Mouse (Mus musculus): ENCODE results near the gene B230104I21Rik. TPM values are rescaled to one million over a fixed set of nuclear protein-coding genes. Genes with fewer than 3 reads are reported as not detected.

B230104I21Rik gene
- polyA plus RNA-seq, 1 experiment from 2014 or later = 0.27 TPM

- no peak overlapping the region for H3K9ac ChIP-seq (ENCODE audit: low read length)
- no peak overlapping the region for H3K27ac ChIP-seq (ENCODE audit: low read depth, low read length)
- H3K4me1 ChIP-seq (ENCODE audit: control insufficient read depth, insufficient read depth, low read length) = no peaks in the 10 kb centered on the region
- ATAC-seq (ENCODE audit: insufficient read depth, low FRiP score, low TSS enrichment) (no peak), DNase-seq (ENCODE audit: low spot score) (no peak)
- H3K4me2 ChIP-seq (ENCODE audit: low read depth) = no peak overlapping the region
- no peaks in the 10 kb centered on the region for H3K36me3 ChIP-seq (ENCODE audit: control insufficient read depth, insufficient read depth, low read length)
- WGBS = 71% methylated on average over 11 of the region's 11 CpGs
- no peaks in the 10 kb centered on the region for H3K9me3 ChIP-seq (ENCODE audit: control insufficient read depth, low read length)
- 0 out of 2 replicates have a peak, but pooled peaks cover 2% of the 10 kb centered on the region for H3K27me3 ChIP-seq (ENCODE audit: control insufficient read depth, insufficient read depth, low read length)
- H3K4me3 ChIP-seq (ENCODE audit: low read depth, low read length) = no peak overlapping the region
Observed at GRCm38 (mm10) chr4:154358816-154359215, 22.9 kb downstream of the B230104I21Rik start.

- DNase-seq (ENCODE audit: low spot score) = no peak
- Histone ChIP-seq H3K4me3 (ENCODE audit: low read depth, low read length) (no peak overlapping the region), H3K27ac (ENCODE audit: low read depth, low read length) (no peak overlapping the region), H3K27me3 (ENCODE audit: control insufficient read depth, insufficient read depth, low read length) (0 out of 2 replicates have a peak, but pooled peaks cover 2% of the 10 kb centered on the region), H3K9ac (ENCODE audit: low read length) (no peak overlapping the region), H3K4me1 (ENCODE audit: control insufficient read depth, insufficient read depth, low read length) (no peaks in the 10 kb centered on the region), H3K9me3 (ENCODE audit: control insufficient read depth, low read length) (no peaks in the 10 kb centered on the region), H3K36me3 (ENCODE audit: control insufficient read depth, insufficient read depth, low read length) (no peaks in the 10 kb centered on the region), H3K4me2 (ENCODE audit: low read depth) (no peak overlapping the region)
- ATAC-seq (ENCODE audit: insufficient read depth, low FRiP score, low TSS enrichment) = no peak
- WGBS = 70% methylated on average over 9 of the region's 9 CpGs
Observed at GRCm38 (mm10) chr4:154359762-154360300, 23.9 kb downstream of the B230104I21Rik start.

- ATAC-seq (ENCODE audit: insufficient read depth, low FRiP score, low TSS enrichment) = no peak
- Histone ChIP-seq H3K9ac (ENCODE audit: low read length) (no peak overlapping the region), H3K4me3 (ENCODE audit: low read depth, low read length) (no peak overlapping the region), H3K27ac (ENCODE audit: low read depth, low read length) (no peak overlapping the region), H3K4me2 (ENCODE audit: low read depth) (no peak overlapping the region), H3K4me1 (ENCODE audit: control insufficient read depth, insufficient read depth, low read length) (no peaks in the 10 kb centered on the region), H3K9me3 (ENCODE audit: control insufficient read depth, low read length) (no peaks in the 10 kb centered on the region), H3K36me3 (ENCODE audit: control insufficient read depth, insufficient read depth, low read length) (no peaks in the 10 kb centered on the region), H3K27me3 (ENCODE audit: control insufficient read depth, insufficient read depth, low read length) (0 out of 2 replicates have a peak, but pooled peaks cover 2% of the 10 kb centered on the region)
- 89% methylated on average over 6 of the region's 7 CpGs for WGBS
- no peak for DNase-seq (ENCODE audit: low spot score)
Observed at GRCm38 (mm10) chr4:154360441-154360840, 24.5 kb downstream of the B230104I21Rik start.

- ATAC-seq (ENCODE audit: insufficient read depth, low FRiP score, low TSS enrichment) (no peak), DNase-seq (ENCODE audit: low spot score) (no peak)
- 0 out of 2 replicates have a peak, but pooled peaks cover 2% of the 10 kb centered on the region for H3K27me3 ChIP-seq (ENCODE audit: control insufficient read depth, insufficient read depth, low read length)
- H3K4me1 ChIP-seq (ENCODE audit: control insufficient read depth, insufficient read depth, low read length) = no peaks in the 10 kb centered on the region
- no peak overlapping the region for H3K4me3 ChIP-seq (ENCODE audit: low read depth, low read length)
- no peak overlapping the region for H3K9ac ChIP-seq (ENCODE audit: low read length)
- H3K4me2 ChIP-seq (ENCODE audit: low read depth) = no peak overlapping the region
- 87% methylated on average over 3 of the region's 3 CpGs for WGBS
- H3K36me3 ChIP-seq (ENCODE audit: control insufficient read depth, insufficient read depth, low read length) = no peaks in the 10 kb centered on the region
- no peaks in the 10 kb centered on the region for H3K9me3 ChIP-seq (ENCODE audit: control insufficient read depth, low read length)
- no peak overlapping the region for H3K27ac ChIP-seq (ENCODE audit: low read depth, low read length)
Observed at GRCm38 (mm10) chr4:154360850-154361249, 24.9 kb downstream of the B230104I21Rik start.

- no peak for DNase-seq (ENCODE audit: low spot score)
- H3K36me3 ChIP-seq (ENCODE audit: control insufficient read depth, insufficient read depth, low read length) = no peaks in the 10 kb centered on the region
- H3K9me3 ChIP-seq (ENCODE audit: control insufficient read depth, low read length) = no peaks in the 10 kb centered on the region
- WGBS = 91% methylated on average over 2 of the region's 2 CpGs
- ATAC-seq (ENCODE audit: insufficient read depth, low FRiP score, low TSS enrichment) = no peak
- no peak overlapping the region for H3K9ac ChIP-seq (ENCODE audit: low read length)
- no peak overlapping the region for H3K4me2 ChIP-seq (ENCODE audit: low read depth)
- 0 out of 2 replicates have a peak, but pooled peaks cover 2% of the 10 kb centered on the region for H3K27me3 ChIP-seq (ENCODE audit: control insufficient read depth, insufficient read depth, low read length)
- H3K4me1 ChIP-seq (ENCODE audit: control insufficient read depth, insufficient read depth, low read length) = peaks cover 5% of the 10 kb centered on the region; the same call in 1 of the 2 replicates
- H3K27ac ChIP-seq (ENCODE audit: low read depth, low read length) = no peak overlapping the region
- H3K4me3 ChIP-seq (ENCODE audit: low read depth, low read length) = no peak overlapping the region
Observed at GRCm38 (mm10) chr4:154364752-154365151, 28.8 kb downstream of the B230104I21Rik start.

GRCm38 (mm10) chr4:154366836-154367235 lies 30.9 kb downstream of the B230104I21Rik start:
- Histone ChIP-seq H3K36me3 (ENCODE audit: control insufficient read depth, insufficient read depth, low read length) (no peaks in the 10 kb centered on the region), H3K9me3 (ENCODE audit: control insufficient read depth, low read length) (no peaks in the 10 kb centered on the region), H3K27ac (ENCODE audit: low read depth, low read length) (no peak overlapping the region), H3K9ac (ENCODE audit: low read length) (no peak overlapping the region), H3K27me3 (ENCODE audit: control insufficient read depth, insufficient read depth, low read length) (0 out of 2 replicates have a peak, but pooled peaks cover 2% of the 10 kb centered on the region), H3K4me2 (ENCODE audit: low read depth) (no peak overlapping the region), H3K4me3 (ENCODE audit: low read depth, low read length) (no peak overlapping the region), H3K4me1 (ENCODE audit: control insufficient read depth, insufficient read depth, low read length) (peaks cover 11% of the 10 kb centered on the region)
- DNase-seq (ENCODE audit: low spot score) = no peak
- 84% methylated on average over 6 of the region's 6 CpGs for WGBS
- no peak for ATAC-seq (ENCODE audit: insufficient read depth, low FRiP score, low TSS enrichment)

GRCm38 (mm10) chr4:154369089-154369488 lies 33.2 kb downstream of the B230104I21Rik start:
- no peaks in the 10 kb centered on the region for H3K27me3 ChIP-seq (ENCODE audit: control insufficient read depth, insufficient read depth, low read length)
- H3K27ac ChIP-seq (ENCODE audit: low read depth, low read length) = no peak overlapping the region
- 80% methylated on average over 5 of the region's 5 CpGs for WGBS
- peaks cover 17% of the 10 kb centered on the region for H3K4me1 ChIP-seq (ENCODE audit: control insufficient read depth, insufficient read depth, low read length)
- H3K4me2 ChIP-seq (ENCODE audit: low read depth) = no peak overlapping the region
- H3K9ac ChIP-seq (ENCODE audit: low read length) = no peak overlapping the region
- no peak overlapping the region for H3K4me3 ChIP-seq (ENCODE audit: low read depth, low read length)
- ATAC-seq (ENCODE audit: insufficient read depth, low FRiP score, low TSS enrichment) (no peak), DNase-seq (ENCODE audit: low spot score) (no peak)
- H3K36me3 ChIP-seq (ENCODE audit: control insufficient read depth, insufficient read depth, low read length) = no peaks in the 10 kb centered on the region
- H3K9me3 ChIP-seq (ENCODE audit: control insufficient read depth, low read length) = no peaks in the 10 kb centered on the region

GRCm38 (mm10) chr4:154370841-154371240 lies 34.9 kb downstream of the B230104I21Rik start:
- Histone ChIP-seq H3K9ac (ENCODE audit: low read length) (no peak overlapping the region), H3K4me3 (ENCODE audit: low read depth, low read length) (no peak overlapping the region), H3K4me2 (ENCODE audit: low read depth) (no peak overlapping the region), H3K4me1 (ENCODE audit: control insufficient read depth, insufficient read depth, low read length) (peaks cover 17% of the 10 kb centered on the region), H3K27ac (ENCODE audit: low read depth, low read length) (no peak overlapping the region), H3K27me3 (ENCODE audit: control insufficient read depth, insufficient read depth, low read length) (no peaks in the 10 kb centered on the region), H3K36me3 (ENCODE audit: control insufficient read depth, insufficient read depth, low read length) (no peaks in the 10 kb centered on the region), H3K9me3 (ENCODE audit: control insufficient read depth, low read length) (no peaks in the 10 kb centered on the region)
- 73% methylated on average over 8 of the region's 8 CpGs for WGBS
- no peak for DNase-seq (ENCODE audit: low spot score)
- no peak for ATAC-seq (ENCODE audit: insufficient read depth, low FRiP score, low TSS enrichment)

- no peak overlapping the region for H3K27ac ChIP-seq (ENCODE audit: low read depth, low read length)
- H3K4me1 ChIP-seq (ENCODE audit: control insufficient read depth, insufficient read depth, low read length) = peaks cover 12% of the 10 kb centered on the region
- no peak overlapping the region for H3K4me3 ChIP-seq (ENCODE audit: low read depth, low read length)
- peak overlapping the region; percentile 14; the same call in 1 of the 2 replicates for H3K9ac ChIP-seq (ENCODE audit: low read length)
- H3K9me3 ChIP-seq (ENCODE audit: control insufficient read depth, low read length) = no peaks in the 10 kb centered on the region
- DNase-seq (ENCODE audit: low spot score) (no peak), ATAC-seq (ENCODE audit: insufficient read depth, low FRiP score, low TSS enrichment) (no peak)
- no peak overlapping the region for H3K4me2 ChIP-seq (ENCODE audit: low read depth)
- no peaks in the 10 kb centered on the region for H3K27me3 ChIP-seq (ENCODE audit: control insufficient read depth, insufficient read depth, low read length)
- WGBS = 47% methylated on average over 13 of the region's 13 CpGs
- H3K36me3 ChIP-seq (ENCODE audit: control insufficient read depth, insufficient read depth, low read length) = no peaks in the 10 kb centered on the region
Observed at GRCm38 (mm10) chr4:154371542-154372247, 35.8 kb downstream of the B230104I21Rik start.

Measured in neural tube, embryonic 11.5 days (tissue).